Mouse (Mus musculus) heart, embryonic 15.5 days (tissue): Measurements from ENCODE around the gene Cpa4. TPM values are rescaled to one million over a fixed set of nuclear protein-coding genes. Genes with fewer than 3 reads are reported as not detected.

Experiments
- ATAC-seq: fragments of 200-750 bp; cut with Nextera tagmentation; replicated peaks from 2 replicates; pipeline ENCODE4 v1.8.0; 2017; ENCODE audit warnings: low read depth, moderate TSS enrichment; ENCODE audit not compliant: insufficient number of reproducible peaks, insufficient read depth, low FRiP score
- H3K27ac ChIP-seq: fragments of 300-500 bp; sonication (generic); 2 replicates; pipeline ENCODE4 v1.5.1; 2015; ENCODE audit warnings: mild to moderate bottlenecking, inconsistent platforms
- H3K27me3 ChIP-seq: fragments of 300-500 bp; sonication (generic); 2 replicates; pipeline ENCODE4 v1.6.1; 2015; ENCODE audit warnings: inconsistent platforms
- H3K36me3 ChIP-seq: fragments of 300-500 bp; sonication (generic); 2 replicates; pipeline ENCODE4 v1.6.1; 2015; ENCODE audit warnings: mild to moderate bottlenecking, inconsistent platforms
- H3K4me1 ChIP-seq: fragments of 300-500 bp; sonication (generic); replicated peaks from 2 replicates; pipeline ENCODE4 v1.6.1; 2015; ENCODE audit warnings: inconsistent platforms
- H3K4me2 ChIP-seq: fragments of 300-500 bp; sonication (generic); 2 replicates; pipeline ENCODE4 v1.6.1; 2015; ENCODE audit warnings: inconsistent platforms, mild to moderate bottlenecking, moderate library complexity
- H3K4me3 ChIP-seq: fragments of 300-500 bp; sonication (generic); 2 replicates; pipeline ENCODE4 v1.5.1; 2015; ENCODE audit warnings: mild to moderate bottlenecking, inconsistent platforms
- H3K9ac ChIP-seq: fragments of 300-500 bp; sonication (generic); 2 replicates; pipeline ENCODE4 v1.6.1; 2015; ENCODE audit warnings: mild to moderate bottlenecking, inconsistent platforms
- H3K9me3 ChIP-seq: fragments of 300-500 bp; sonication (generic); replicated peaks from 2 replicates; pipeline ENCODE4 v1.6.1; 2016; ENCODE audit warnings: inconsistent platforms
- WGBS: fragments of 180-500 bp; shearing (Covaris S2); methylation state at CpG from one replicate; pipeline ENCODE4 v1.1.7; 2015; ENCODE audit warnings: mixed read lengths; 5-methylcytosine and 5-hydroxymethylcytosine counted together
- polyA plus RNA-seq: library from polyadenylated mRNA; unstranded; fragments of >200 nt; fragmentation: Nextera tagmentation; extraction: Ambion mirVana; gene quantifications from 2 replicates; pipeline ENCODE4 v1.2.1, GENCODE M21; 2015

Gene Cpa4
- polyA plus RNA-seq, 1 experiment from 2014 or later = 1.6 TPM

DNA sequence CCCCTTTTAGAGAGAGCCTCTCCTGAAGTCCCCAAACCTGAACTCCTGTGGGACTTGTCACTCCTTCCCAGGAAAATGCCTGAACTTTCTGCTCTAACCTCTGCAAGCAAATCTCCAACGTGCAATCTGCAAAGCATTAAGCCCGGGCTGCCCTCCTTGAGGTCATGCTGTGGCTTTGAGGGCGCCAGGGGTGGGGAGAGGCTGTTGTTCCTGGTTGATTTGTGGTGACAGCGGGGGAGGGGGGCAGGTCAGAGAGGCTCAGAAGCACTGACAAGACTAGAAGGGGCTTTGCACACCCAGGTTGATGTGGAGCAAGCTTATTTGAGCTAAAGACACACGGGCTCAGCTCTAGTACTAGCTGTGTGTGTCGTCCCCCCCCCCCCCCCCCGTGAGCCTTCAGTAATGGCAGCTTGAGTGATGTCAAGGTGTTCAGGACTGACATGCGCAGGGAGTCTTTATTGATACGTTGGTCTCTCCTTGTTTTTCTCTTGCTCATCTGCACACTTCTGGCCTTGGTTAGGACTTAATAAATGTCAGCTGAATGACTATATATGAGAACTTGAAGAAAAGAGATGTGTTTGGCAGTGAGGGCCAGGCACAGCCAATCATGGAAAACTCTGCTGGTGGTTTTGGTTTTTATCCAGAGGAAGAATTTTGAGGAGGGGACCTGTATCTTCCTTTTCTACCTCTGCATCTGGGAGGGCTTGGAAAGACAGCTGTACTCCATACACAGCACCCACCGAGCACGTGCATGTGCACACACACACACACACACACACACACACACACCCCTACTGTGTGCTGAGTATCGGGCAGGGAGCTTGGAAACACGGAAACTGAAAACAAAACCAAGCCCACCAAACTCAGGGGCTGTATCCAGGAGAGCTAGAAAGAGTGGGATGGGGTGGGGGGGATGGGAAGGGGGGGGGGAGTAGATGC lies 49.1 kb downstream of the Cpa4 start:
- peak overlapping the region; percentile 44 for H3K4me2 ChIP-seq
- H3K4me3 ChIP-seq = 0 out of 2 replicates have a peak overlapping the region, but pooled peaks have one; percentile 5
- H3K27me3 ChIP-seq = no peaks in the 10 kb centered on the region
- 20% methylated on average over 13 of the region's 13 CpGs for WGBS
- H3K4me1 ChIP-seq = peaks cover 51% of the 10 kb centered on the region
- no peak overlapping the region for H3K9ac ChIP-seq
- no peak for ATAC-seq
- no peaks in the 10 kb centered on the region for H3K9me3 ChIP-seq
- H3K36me3 ChIP-seq = no peaks in the 10 kb centered on the region
- H3K27ac ChIP-seq = peak overlapping the region; percentile 46

DNA sequence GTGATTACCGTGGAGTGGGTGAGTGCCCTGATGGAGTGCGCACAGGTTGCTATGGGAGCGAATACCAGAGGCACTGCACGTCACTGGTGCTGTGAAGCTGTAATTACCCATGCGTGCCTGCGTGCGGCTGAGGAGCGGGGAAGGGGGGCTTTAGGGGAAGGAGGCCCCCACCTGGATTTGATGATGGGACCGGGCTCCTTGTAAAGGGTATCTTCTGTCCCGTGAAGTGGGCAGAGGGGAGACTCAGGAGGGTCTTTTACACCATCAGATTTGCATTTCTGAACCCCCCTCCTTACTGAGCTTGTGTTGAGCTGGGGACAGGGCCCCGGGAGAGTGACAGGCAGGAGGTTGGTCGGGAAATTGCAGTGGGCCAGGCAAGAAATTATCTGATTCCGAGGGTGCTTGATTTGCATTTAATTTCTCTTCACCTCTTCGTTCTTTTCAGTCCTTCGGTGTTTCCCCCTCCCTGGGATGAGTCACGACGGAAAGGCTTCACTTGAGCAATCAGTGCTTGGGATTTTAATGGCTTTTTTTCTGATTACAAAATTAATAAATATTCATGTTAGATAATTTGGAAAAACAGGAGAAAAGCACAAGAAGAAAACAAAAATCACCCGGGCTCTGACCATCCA lies 49.9 kb downstream of the Cpa4 start:
- no peaks in the 10 kb centered on the region for H3K36me3 ChIP-seq
- 0 out of 2 replicates have a peak overlapping the region, but pooled peaks have one; percentile 5 for H3K4me3 ChIP-seq
- ATAC-seq = 0 out of 2 replicates have a peak, but pooled peaks have one; percentile 30
- peak overlapping the region; percentile 44 for H3K4me2 ChIP-seq
- no peak overlapping the region for H3K27ac ChIP-seq
- H3K9ac ChIP-seq = no peak overlapping the region
- H3K4me1 ChIP-seq = peaks cover 58% of the 10 kb centered on the region
- WGBS = 23% methylated on average over 18 of the region's 18 CpGs
- no peaks in the 10 kb centered on the region for H3K9me3 ChIP-seq
- H3K27me3 ChIP-seq = no peaks in the 10 kb centered on the region

DNA sequence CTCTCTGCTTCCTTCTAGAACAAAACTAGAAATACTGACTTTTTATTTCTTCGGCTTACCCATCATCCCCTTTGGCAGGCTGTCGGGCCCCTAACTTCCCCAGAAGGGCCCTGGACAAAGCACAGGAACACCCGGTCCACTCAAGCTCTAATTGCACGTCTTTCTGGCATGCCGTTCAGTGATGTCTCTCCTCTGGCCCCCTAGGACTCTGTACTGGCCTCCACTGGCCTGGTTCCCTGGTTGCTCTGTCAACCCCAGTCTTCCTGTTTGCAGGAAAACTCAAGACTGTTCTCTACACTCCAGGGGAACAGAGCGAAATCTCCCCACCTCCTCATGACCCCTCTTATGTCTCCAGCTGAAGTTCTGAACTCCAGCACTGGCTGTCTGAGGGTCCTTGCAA lies 50.6 kb downstream of the Cpa4 start:
- H3K9ac ChIP-seq = no peak overlapping the region
- H3K4me2 ChIP-seq = no peak overlapping the region
- 45% methylated on average over 6 of the region's 6 CpGs for WGBS
- no peaks in the 10 kb centered on the region for H3K9me3 ChIP-seq
- peak overlapping the region; percentile 21; the same call in 1 of the 2 replicates for H3K27ac ChIP-seq
- H3K36me3 ChIP-seq = no peaks in the 10 kb centered on the region
- no peak for ATAC-seq
- H3K4me3 ChIP-seq = no peak overlapping the region
- H3K27me3 ChIP-seq = no peaks in the 10 kb centered on the region
- H3K4me1 ChIP-seq = peaks cover 58% of the 10 kb centered on the region

DNA sequence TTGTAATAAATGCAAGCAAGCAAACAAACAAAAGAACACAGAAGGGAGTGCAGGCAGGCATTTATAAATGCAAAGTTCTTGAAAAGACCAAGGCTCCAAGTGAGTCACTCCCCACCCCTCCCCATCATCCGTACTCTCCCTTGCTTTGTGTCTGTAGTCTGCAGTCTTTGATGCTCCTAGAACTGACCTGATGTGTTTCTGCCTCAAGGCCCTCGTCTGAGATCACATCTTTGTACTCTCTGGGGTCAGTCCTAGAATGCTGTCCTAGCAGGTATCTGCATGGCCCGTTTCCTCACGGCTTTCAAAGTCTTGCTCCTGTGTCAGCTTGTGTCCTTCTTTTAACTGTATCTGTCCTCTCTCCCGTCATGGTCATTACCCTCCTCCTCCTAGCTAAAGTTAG lies 51.4 kb downstream of the Cpa4 start:
- no peak overlapping the region for H3K27ac ChIP-seq
- WGBS = 79% methylated on average over 5 of the region's 5 CpGs

DNA sequence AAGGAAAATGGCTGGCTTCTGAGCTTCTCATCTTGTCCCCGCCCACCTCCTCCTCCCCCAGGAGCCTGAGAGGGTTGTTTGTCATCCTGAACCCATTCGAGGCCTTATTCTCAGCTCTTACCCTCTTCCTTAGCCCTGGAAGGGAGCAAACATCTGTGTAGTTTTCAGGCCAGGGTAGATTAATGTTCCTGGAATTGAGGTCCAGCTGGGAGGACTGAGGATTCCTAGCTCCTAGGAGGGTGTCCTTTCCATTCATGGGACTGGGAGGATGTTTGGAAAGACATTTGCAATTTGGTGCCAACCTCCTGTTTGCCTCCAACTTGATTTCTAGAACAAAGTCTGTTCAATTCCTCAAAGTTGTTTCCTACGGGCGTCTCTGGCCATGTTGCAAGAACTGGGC lies 52.4 kb downstream of the Cpa4 start:
- H3K4me1 ChIP-seq = peaks cover 63% of the 10 kb centered on the region
- H3K9me3 ChIP-seq = no peaks in the 10 kb centered on the region
- no peak overlapping the region for H3K4me3 ChIP-seq
- H3K27me3 ChIP-seq = no peaks in the 10 kb centered on the region
- H3K9ac ChIP-seq = no peak overlapping the region
- ATAC-seq = no peak
- no peaks in the 10 kb centered on the region for H3K36me3 ChIP-seq
- 83% methylated on average over 4 of the region's 4 CpGs for WGBS
- peak overlapping the region; percentile 84 for H3K27ac ChIP-seq
- H3K4me2 ChIP-seq = no peak overlapping the region

More for the DNA sequence above, 51.4 kb downstream of the Cpa4 start:
- no peak for ATAC-seq
- Histone ChIP-seq H3K4me2 (no peak overlapping the region), H3K36me3 (no peaks in the 10 kb centered on the region), H3K9ac (no peak overlapping the region), H3K4me1 (peaks cover 63% of the 10 kb centered on the region), H3K27me3 (no peaks in the 10 kb centered on the region), H3K4me3 (no peak overlapping the region), H3K9me3 (no peaks in the 10 kb centered on the region)

DNA sequence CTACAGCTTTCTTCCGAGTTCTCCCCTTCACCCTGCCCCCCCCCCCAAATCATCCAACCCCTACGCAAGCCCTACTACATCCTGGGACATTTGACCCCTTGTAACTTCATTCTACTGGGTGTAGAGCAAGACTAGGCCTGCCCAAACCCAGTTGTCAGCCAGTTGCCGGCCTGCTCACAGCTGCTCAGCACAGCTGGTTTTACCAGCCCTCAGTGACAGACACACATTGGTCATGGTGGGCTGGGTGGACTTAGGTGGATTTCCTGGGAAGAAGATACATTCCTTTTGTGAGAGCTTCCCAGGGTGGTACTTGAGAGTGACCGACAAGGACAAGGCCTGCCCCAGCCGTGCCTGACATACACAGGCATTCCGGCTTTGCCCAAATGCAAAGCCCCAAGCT lies 52.8 kb downstream of the Cpa4 start:
- no peak for ATAC-seq

DNA sequence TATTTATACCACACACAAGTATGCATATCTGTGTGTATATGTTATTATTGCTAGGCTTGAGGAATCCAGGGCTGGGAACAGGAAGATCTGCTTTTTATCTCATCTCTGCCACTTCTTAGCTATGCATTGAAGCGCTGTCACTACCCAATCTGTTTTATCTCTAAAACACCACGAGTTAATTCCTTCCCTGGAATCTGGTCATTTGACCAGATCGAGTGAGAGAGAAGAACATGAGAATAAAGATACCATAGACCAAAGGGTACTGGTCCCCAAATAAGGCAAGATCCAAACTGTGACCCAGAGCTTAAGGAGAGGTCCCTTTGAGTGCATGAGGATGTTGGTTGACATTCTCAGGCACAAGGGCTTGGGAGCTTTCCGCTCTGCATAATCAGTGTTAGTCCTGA lies 53.8 kb downstream of the Cpa4 start:
- H3K27me3 ChIP-seq = no peaks in the 10 kb centered on the region
- no peaks in the 10 kb centered on the region for H3K9me3 ChIP-seq
- peak; percentile 67 for ATAC-seq
- WGBS = 18% methylated on average over 4 of the region's 4 CpGs
- H3K36me3 ChIP-seq = no peaks in the 10 kb centered on the region
- peak overlapping the region; percentile 84 for H3K27ac ChIP-seq
- H3K4me2 ChIP-seq = no peak overlapping the region
- H3K4me3 ChIP-seq = no peak overlapping the region
- H3K4me1 ChIP-seq = peaks cover 50% of the 10 kb centered on the region
- no peak overlapping the region for H3K9ac ChIP-seq

More for the DNA sequence above, 52.8 kb downstream of the Cpa4 start:
- Histone ChIP-seq H3K4me1 (peaks cover 60% of the 10 kb centered on the region), H3K4me2 (no peak overlapping the region), H3K9me3 (no peaks in the 10 kb centered on the region), H3K27ac (peak overlapping the region; percentile 84), H3K4me3 (no peak overlapping the region), H3K36me3 (no peaks in the 10 kb centered on the region), H3K9ac (no peak overlapping the region), H3K27me3 (no peaks in the 10 kb centered on the region)
- 66% methylated on average over 6 of the region's 6 CpGs for WGBS

DNA sequence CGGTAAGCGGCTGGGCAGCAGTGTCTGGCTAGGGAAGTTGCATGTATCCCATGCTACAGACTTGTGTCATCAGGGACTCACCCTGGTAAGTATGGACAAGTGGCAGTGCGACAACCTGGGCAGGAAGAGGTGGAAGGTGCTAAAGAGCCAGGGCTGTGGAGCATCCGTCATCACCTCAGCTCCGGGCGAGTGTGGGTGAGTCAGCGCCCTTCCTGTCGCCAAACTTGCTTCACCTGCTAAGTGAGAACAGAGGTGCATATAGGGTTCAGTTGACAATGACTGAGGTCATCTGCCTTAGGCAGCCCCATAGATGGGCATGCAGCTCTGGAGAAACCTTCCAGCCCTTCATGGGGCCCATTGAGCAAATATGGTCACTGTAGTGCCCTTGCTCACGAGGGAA lies 56.6 kb downstream of the Cpa4 start:
- Histone ChIP-seq H3K27ac (peak overlapping the region; percentile 5), H3K9me3 (no peaks in the 10 kb centered on the region), H3K4me1 (peaks cover 30% of the 10 kb centered on the region), H3K9ac (no peak overlapping the region), H3K36me3 (no peaks in the 10 kb centered on the region), H3K4me3 (no peak overlapping the region), H3K4me2 (no peak overlapping the region), H3K27me3 (no peaks in the 10 kb centered on the region)
- ATAC-seq = peak; percentile 52
- 47% methylated on average over 9 of the region's 9 CpGs for WGBS

DNA sequence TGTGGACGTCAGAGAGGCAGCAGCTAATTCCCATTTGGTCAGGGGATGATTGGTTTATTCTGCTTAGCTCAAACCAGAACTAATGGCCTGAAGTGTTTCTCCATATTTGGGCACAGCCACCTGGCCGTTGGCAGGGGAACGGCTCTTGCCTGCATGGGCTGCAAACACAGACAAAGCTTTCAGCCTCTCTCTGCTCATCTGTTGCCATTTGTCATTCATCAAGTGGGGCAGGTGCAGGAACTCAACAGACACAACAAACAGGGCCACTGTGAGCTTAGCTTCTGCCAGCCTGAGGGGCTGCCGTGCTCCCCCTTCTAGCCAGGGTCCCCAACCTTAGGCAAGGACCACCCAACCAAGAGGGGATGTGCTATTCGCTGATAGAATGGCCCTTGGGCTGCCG lies 60.0 kb downstream of the Cpa4 start:
- no peak overlapping the region for H3K27ac ChIP-seq
- no peaks in the 10 kb centered on the region for H3K36me3 ChIP-seq
- no peak overlapping the region for H3K9ac ChIP-seq
- no peak overlapping the region for H3K4me2 ChIP-seq
- no peak for ATAC-seq
- H3K4me1 ChIP-seq = peaks cover 6% of the 10 kb centered on the region; the same call in 1 of the 2 replicates
- H3K4me3 ChIP-seq = no peak overlapping the region
- H3K9me3 ChIP-seq = no peaks in the 10 kb centered on the region
- H3K27me3 ChIP-seq = no peaks in the 10 kb centered on the region
- 52% methylated on average over 6 of the region's 6 CpGs for WGBS

DNA sequence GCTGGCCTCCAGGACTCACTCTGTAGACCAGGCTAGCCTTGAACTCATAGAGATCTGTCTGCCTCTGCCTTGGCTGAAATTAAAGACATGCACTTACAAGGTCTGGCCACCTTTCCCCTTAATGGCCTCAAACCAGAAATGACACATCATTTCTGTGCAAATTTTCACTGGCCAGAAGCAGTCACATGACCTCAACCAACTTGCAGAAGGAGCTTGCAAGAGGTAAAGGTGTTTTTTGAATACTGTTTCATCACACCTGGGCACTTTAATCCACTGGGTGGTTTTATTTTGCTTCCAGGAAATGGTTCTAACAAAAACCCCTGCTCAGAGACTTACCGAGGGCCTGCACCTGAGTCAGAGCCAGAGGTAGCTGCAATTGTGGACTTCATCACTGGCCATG lies 61.8 kb downstream of the Cpa4 start:
- Histone ChIP-seq H3K4me1 (no peaks in the 10 kb centered on the region; the same call in 1 of the 2 replicates), H3K9me3 (no peaks in the 10 kb centered on the region), H3K4me3 (no peak overlapping the region), H3K4me2 (no peak overlapping the region), H3K9ac (no peak overlapping the region), H3K27me3 (no peaks in the 10 kb centered on the region), H3K27ac (no peak overlapping the region), H3K36me3 (no peaks in the 10 kb centered on the region)
- 93% methylated on average over 1 of the region's 1 CpGs for WGBS
- ATAC-seq = no peak

DNA sequence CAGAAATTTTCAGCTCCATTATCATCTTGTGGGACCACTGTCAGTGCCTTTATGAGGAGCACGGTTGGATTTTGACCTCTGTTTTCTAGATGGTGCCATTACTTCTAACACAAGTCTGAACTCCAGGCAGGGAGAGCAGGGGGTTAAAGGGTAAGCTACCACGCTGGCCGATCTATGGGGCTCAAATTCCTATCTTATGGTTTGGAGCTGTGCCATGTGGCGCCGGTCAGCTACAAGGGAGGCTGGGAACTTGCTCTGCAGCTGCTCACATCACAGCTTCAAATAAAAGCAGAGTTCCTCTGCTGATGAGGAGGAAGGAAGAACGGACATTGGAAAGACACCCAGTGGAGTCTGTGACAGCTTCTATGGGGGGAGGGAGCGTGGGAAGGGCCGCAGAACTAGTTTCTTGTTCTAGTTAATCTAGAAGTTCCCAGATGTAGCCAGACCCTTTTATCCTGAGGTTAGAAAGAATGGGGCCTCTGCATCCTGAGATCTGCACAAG lies 67.2 kb downstream of the Cpa4 start:
- H3K36me3 ChIP-seq = no peaks in the 10 kb centered on the region
- peak overlapping the region; percentile 72 for H3K27ac ChIP-seq
- no peak overlapping the region for H3K9ac ChIP-seq
- no peak for ATAC-seq
- 21% methylated on average over 8 of the region's 8 CpGs for WGBS
- H3K4me2 ChIP-seq = no peak overlapping the region
- no peaks in the 10 kb centered on the region for H3K9me3 ChIP-seq
- no peak overlapping the region for H3K4me3 ChIP-seq
- H3K4me1 ChIP-seq = peaks cover 18% of the 10 kb centered on the region
- H3K27me3 ChIP-seq = no peaks in the 10 kb centered on the region
